Mouse (Mus musculus) monocyte, adult 2 months (primary cell): ENCODE results near the gene Cfap74.

Source experiments
- DNase-seq, 2 experiments: peaks; one replicate each; pipeline ENCODE4 v3.0.0; 2022; ENCODE audit warnings: low spot score in 2 of 2, low read depth in 1 of 2

The Cfap74 gene

DNA sequence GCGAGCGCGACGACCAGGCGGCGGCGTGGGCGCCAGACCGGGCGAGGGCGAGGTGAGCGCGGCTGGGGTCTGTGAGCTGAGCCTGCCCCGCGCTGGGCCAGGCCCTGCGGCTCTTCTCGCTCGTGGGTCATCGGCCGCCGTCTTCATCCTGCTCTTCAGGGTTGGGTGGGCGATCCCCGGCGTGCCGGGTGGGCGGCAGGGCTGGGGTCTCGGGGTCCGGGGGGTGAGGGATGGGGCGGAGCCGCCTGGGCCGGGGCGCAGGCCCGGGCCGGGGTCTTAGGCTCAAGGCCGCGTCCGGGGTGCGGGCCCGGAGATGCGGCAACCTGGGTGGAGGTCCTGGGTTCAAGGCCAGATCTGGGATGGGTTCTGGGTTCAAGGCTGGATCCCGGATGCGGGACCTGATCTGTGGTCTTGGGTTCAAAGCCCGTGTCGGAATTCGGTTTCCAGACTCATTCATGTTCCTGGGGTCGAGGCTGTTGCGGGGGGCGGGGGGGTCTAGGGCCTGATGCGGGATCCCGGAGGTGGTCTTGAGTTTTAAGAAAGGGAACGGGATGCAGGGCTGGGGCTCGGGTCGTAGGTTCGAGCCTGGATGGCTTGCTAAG lies 82.6 kb downstream of the Cfap74 start:
- no peak for DNase-seq

DNA sequence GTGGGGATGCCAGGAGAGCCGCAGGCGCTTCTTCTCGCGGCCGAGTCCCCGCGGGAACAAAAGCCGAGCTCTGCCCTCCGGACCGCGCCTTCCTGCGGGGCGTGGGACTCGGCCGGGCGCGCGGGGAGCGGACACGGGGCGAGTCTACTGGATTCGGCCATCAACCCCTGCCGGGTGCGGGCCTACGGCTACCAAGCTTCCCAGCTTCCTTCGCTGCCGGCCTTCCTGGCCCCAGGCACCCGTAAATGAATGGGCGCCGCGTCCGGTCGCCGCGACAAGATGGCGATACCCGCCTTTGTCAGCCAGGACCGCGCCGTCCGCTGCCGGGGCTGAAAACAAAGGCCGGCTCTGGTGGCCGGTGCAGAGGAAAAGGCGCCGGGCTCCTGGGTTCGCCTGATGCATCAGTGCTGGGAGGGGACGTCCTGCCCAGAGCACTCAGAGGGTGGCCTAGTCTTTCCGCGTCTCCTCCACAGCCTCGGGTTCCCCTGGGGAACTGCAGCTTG lies 83.2 kb downstream of the Cfap74 start:
- peak; percentile 17 to 37 for DNase-seq

DNA sequence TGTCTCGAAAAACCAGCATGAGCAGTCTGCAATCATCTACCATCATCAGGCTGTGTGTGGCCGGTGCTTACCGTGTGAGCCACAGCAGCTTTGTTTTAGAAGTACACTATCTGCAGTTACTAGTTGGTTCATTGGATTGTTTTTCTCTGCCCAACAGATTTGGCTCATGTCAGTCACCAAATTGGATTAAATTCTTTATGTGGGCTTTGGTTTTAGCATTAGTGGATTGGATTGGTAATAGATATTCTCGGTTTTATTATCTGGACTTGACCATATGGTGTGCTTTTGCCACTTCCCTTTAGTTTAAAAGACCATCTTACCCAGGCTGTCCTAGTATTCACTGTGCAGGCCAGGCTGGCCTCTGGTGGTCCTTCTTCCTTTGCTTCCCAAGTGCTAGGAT lies 85.9 kb downstream of the Cfap74 start:
- DNase-seq, result no peak

DNA sequence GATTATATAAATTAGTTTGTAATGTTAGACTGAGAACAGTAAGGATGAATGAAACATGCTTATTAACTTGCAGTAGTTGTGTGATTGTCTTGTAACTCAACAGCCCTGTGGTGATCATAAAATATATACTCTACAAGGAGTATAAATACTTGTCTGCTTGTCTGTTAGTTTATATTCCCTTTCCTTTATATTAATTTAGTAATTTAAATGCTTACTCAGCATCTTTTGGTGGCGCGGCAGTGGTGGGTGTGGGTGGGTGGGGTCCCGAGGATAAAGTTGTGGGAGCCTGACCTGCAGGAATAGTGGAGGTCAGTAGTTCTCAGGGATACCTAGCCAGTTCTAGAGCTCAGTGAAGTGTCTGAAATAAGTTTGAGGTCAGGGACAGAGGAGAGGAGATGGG lies 89.0 kb downstream of the Cfap74 start:
- DNase-seq, result no peak

DNA sequence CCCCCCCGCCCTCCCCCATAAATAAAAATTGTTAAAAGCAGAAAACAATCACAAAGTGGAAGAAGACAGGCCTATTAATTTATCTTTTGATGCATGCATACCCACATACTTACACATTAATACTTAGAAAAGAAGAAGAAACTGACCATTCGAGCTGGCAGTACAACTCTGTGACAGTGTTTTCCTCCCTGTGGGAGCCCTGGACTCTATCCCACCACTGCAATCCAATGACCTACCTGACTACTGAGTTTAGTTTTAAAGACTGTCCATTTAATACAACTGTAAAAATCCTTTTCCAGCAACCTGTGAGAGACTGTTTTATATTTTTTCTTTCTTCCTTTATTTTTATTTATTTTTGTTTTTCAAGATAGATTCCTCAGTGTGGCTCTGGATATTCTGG lies 92.1 kb downstream of the Cfap74 start:
- DNase-seq, result no peak

DNA sequence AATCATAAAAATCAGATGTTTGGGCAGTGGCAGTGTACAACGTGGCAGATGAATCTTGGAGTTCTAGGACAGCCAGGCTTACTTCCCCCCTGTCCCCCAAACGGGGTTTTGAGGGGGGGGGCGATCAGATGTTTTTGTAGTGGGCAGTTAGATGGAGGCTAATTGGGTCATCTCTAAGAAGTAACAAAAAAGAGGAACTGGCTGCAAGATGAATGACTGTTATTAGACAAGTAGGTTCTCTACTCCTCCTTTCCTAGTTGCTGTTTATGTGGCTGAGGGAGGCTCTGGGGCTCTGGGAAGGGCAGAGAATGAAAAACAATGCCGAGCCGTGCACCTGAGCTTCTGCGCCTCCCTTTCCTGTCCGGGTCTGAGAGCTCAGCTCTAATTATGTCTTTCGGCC lies 96.1 kb downstream of the Cfap74 start:
- no peak for DNase-seq

DNA sequence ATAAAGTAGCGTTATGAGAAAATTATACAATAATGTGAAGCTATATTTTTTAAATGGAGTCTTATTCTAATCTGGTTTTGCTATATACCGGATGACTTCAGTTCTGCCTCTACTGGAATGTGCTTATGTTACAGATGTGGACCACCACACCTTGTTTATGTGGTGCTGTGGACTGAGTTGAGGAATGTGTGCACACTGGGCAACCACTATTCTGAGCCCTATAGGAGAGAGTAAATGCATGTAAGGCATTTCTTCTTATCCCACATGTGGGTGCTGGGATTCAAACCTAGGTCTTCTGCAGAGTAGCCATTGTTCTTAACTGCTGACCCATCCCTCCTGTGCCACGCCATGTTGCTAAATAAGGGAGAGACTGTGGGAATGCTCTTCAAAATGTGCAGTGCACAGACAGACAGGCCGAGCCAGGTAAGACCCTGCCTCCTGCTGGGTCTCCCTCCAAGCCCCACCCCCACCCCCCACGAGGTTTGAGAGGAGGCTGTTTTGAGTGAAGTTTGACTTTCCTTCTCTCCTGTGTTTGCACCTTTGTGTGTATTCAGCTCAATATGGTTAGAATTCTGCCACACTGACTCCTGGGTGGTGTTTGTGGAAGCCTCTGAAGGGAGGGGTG lies 96.8 kb downstream of the Cfap74 start:
- DNase-seq, result no peak

DNA sequence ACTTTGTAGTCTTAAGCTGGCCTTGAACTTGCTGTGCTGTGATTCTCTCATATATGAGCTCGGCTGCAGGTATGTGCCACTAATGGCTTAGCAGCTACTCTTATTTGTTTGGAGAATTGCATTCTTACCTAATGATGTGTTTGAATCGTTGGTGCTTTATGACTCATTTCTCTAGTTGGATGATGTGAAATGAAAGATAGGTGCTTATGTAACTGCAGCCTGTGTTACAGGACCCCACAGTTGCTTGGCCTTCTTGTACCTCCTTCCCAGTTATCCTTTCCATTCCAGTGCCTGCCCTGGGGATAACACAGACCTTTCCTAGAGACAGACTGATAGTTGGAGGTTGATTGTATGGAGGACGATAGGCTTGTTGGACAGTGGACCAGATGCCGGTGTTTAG lies 99.6 kb downstream of the Cfap74 start:
- no peak for DNase-seq

DNA sequence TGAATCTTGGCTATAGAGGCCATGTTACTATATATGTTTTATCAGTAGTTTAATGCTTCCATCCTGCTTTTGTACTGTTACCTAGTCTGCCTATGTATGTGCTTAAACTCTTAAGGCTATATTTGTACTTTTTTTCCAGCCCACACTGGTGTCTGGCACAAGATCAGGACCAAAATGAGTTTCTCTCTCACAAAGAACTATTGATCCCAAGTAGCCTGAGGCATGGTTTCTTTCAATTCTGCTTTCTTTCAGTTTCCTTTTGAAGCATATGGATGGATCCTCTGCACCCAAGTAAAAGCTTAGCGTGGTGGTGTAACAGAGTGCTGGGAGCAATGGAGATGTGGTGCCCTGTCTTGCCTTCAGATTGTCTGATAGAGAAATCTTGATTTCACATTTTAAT lies 102.0 kb downstream of the Cfap74 start:
- no peak for DNase-seq

DNA sequence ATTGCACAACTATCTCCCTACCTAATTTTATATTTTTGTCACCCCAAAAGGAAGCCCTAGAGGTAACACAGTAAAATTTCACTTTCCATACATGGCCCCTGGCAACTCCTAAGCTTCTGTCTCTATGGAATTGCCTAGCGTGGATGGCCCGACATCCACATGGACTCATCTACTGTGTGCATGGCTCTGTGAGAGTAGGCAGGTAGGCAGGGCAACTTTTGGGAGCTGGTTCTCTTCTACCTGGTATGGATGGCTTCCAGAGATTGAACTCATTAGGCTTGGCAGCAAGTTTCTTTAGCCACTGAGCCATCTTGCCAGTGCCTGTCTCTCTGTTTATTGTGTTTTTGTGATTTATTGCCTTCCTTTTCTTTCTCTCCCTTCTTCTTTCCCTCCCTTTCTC lies 105.8 kb downstream of the Cfap74 start:
- no peak for DNase-seq
